Mouse (Mus musculus) brain, embryonic 14.5 days (tissue): ENCODE results near the gene Cacng5.

ENCODE experiments used
- CTCF ChIP-seq: fragments of 200-500 bp; IDR thresholded peaks from 2 replicates; pipeline ENCODE4 v1.5.1; 2012; ENCODE audit warnings: inconsistent platforms, mild to moderate bottlenecking, moderate library complexity, borderline replicate concordance; ENCODE audit not compliant: insufficient read depth, insufficient read length; ENCODE audit errors: extremely low read depth
- POLR2A ChIP-seq: fragments of 200-500 bp; IDR thresholded peaks from 2 replicates; pipeline ENCODE4 v1.6.1; 2012; ENCODE audit warnings: mild to moderate bottlenecking, inconsistent platforms, borderline replicate concordance; ENCODE audit not compliant: poor library complexity, insufficient read depth, insufficient read length, severe bottlenecking; ENCODE audit errors: extremely low read depth

DNA sequence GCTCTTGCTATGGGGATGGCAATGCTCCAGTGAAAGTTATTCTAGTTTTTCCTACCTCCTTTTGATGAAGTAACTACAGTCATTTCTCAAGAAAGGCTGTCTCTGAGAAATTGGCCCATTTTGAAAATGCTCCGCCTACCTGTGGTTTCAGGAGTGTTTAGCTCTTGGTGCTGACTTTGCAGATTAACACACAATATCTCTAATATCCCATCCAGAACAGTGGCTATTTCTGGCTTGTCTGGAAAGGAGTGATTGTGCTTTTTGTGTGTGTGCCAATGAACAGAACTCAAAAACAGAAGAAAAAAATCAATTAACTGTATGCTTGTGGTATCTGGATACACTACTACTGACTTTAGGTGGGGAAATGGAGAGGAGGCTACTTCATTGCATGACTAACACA, 33.1 kb upstream of the Cacng5 start:
- TF ChIP-seq CTCF, result no peak
- TF ChIP-seq POLR2A, result no peak
